Mouse (Mus musculus) right cerebral cortex, postnatal 10 days (tissue): ENCODE results near the gene Tulp3.
"Not testable (repeated sequence)": the region's sequence is repeated elsewhere in the genome, so short reads cannot be mapped to it uniquely, and the experiment has no call there.

ENCODE experiments used
- DNase-seq, 2 experiments: peaks; one replicate each; pipeline ENCODE4 v3.0.0; 2021; ENCODE audit warnings: low spot score in 2 of 2

The Tulp3 gene

GRCm38 (mm10) chr6:128355726-128356416 lies at the start of gene Tulp3:
Gene Tulp3, minus strand, starts transcription at chr6:128355851.
- peak; percentile 99 for DNase-seq

GRCm38 (mm10) chr6:128404708-128405107 lies 49.1 kb upstream of the Tulp3 start:
- no peak for DNase-seq

GRCm38 (mm10) chr6:128399421-128400185 lies 44.0 kb upstream of the Tulp3 start:
- DNase-seq, result peak; percentile 59 to 72

- DNase-seq, result no peak
Measured at GRCm38 (mm10) chr6:128398996-128399395, 43.3 kb upstream of the Tulp3 start, which contains the start of gene Nrip2. Gene Nrip2, plus strand, starts transcription at chr6:128399296.

- DNase-seq, result no peak
Measured at GRCm38 (mm10) chr6:128397574-128398261, 42.1 kb upstream of the Tulp3 start.

GRCm38 (mm10) chr6:128390683-128391082 lies 35.0 kb upstream of the Tulp3 start:
- no peak for DNase-seq

- no peak for DNase-seq
Measured at GRCm38 (mm10) chr6:128389185-128389584, 33.5 kb upstream of the Tulp3 start.

GRCm38 (mm10) chr6:128385026-128385425 lies 29.4 kb upstream of the Tulp3 start:
- DNase-seq, result no peak

GRCm38 (mm10) chr6:128383752-128384151 lies 28.1 kb upstream of the Tulp3 start:
- DNase-seq, result no peak

- DNase-seq, result no peak
Measured at GRCm38 (mm10) chr6:128381254-128381653, 25.6 kb upstream of the Tulp3 start.

- not testable (repeated sequence) for DNase-seq
Measured at GRCm38 (mm10) chr6:128380594-128381167, 25.0 kb upstream of the Tulp3 start.

GRCm38 (mm10) chr6:128379636-128380035 lies 24.0 kb upstream of the Tulp3 start:
- DNase-seq, result no peak

GRCm38 (mm10) chr6:128376371-128377085 lies 20.9 kb upstream of the Tulp3 start:
- no peak for DNase-seq

GRCm38 (mm10) chr6:128375192-128375591 lies 19.5 kb upstream of the Tulp3 start, which contains the start of the genes Tex52 and Gm44596:
Gene Tex52, plus strand, starts transcription at chr6:128375456.
Gene Gm44596, plus strand, starts transcription at chr6:128375503.
- peak in 1 of 2 experiments; percentile 57 for DNase-seq

GRCm38 (mm10) chr6:128370040-128370439 lies 14.4 kb upstream of the Tulp3 start:
- DNase-seq, result no peak

GRCm38 (mm10) chr6:128366466-128366865 lies 10.8 kb upstream of the Tulp3 start:
- DNase-seq, result no peak

GRCm38 (mm10) chr6:128364721-128365120 lies 9.1 kb upstream of the Tulp3 start:
- DNase-seq, result no peak

- DNase-seq, result no peak
Measured at GRCm38 (mm10) chr6:128363007-128363825, 7.6 kb upstream of the Tulp3 start.

GRCm38 (mm10) chr6:128362381-128363006 lies 6.8 kb upstream of the Tulp3 start, which contains the start of the genes Rhno1 and Foxm1:
Gene Rhno1, minus strand, starts transcription at chr6:128362911.
Gene Foxm1, plus strand, starts transcription at chr6:128362967.
- peak; percentile 88 to 91 for DNase-seq

- DNase-seq, result no peak
Measured at GRCm38 (mm10) chr6:128361901-128362300, 6.2 kb upstream of the Tulp3 start.
